Mouse (Mus musculus) right cerebral cortex, postnatal 4 days (tissue): ENCODE data around the gene Hoxd4.
A peak's percentile ranks its signal among the peaks of the same experiment; 100 is the strongest.

ENCODE experiments used
- DNase-seq: peaks from one replicate; pipeline ENCODE4 v3.0.0-alpha.2; 2022

The Hoxd4 gene

GRCm38 (mm10) chr2:74679596-74679971 lies 32.1 kb upstream of the Hoxd4 start:
- no peak for DNase-seq

DNA sequence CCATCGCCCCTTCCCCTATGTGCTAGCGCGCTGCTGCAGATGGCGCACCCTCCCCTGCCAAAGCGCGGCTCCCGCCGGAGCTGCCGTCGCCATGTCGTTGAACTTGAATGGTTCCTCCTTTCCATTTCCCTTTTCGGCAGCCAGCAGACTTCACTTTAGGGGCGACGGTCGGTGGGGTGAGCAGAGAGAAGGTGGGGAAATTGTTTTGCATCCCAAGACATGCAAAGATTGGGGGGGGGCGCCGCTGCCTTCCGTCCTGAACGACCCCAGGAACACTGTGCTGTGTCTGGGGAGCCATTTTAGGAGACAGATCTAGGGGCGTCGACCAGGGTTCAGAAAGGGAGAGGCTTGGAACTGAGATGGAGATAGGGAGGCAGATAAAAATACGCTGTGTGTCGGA lies 31.7 kb upstream of the Hoxd4 start:
- no peak for DNase-seq

DNA sequence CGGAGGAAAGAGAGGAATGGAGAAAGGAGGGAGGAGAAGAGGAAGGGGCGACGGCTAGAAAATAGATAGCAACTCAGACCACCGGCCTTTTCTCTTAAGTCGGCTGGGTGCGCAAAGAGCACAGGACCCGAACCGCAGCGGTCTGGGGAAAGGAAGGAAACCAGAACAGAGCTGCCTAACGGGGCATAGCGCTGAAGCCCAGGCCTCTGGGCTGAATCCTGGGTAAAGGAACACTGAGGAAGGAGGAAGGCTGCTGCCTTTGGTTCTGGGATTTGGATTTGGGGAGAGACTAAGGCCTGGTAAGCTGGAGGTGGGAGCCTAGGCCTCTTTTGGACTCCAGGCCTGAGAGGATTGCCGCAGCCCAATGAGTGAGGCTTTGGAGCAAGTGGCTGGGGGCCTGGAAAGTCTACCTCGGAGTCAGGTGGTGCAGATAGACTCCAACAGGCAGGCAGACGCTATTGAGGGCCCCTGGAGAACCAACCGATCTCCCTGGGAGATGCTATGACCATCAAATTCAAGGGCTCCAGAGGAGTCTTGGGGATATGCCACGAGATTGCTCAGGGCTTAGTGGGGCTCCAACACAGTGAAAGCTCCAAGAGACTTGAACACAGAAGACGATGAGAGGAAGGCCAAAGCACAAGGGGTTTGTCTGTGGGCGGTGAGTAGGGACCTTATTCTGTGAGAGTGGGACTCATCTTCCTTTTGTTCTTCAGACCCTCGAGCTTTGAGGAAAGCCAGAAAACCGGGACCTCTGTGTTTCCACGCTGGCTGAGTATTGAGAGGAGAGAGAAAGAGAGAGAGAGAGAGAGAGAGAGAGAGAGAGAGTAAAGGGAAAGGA lies 30.9 kb upstream of the Hoxd4 start:
- no peak for DNase-seq

GRCm38 (mm10) chr2:74681594-74682531 lies 29.9 kb upstream of the Hoxd4 start:
- no peak for DNase-seq

DNA sequence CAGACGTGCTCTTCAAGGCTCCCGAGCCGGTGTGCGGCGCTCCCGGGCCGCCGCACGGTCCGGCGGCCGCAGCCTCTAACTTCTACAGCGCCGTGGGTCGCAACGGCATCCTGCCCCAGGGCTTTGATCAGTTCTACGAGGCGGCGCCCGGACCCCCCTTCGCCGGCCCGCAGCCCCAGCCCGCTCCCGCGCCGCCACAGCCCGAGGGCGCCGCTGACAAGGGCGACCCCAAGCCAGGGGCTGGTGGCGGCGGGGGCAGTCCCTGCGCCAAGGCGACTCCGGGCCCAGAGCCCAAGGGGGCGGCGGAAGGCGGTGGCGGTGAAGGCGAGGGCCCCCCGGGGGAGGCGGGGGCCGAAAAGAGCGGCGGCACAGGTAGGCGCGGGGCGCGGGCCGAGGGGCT lies 28.9 kb upstream of the Hoxd4 start:
- DNase-seq: no peak

- no peak for DNase-seq
These were observed 28.2 kb upstream of the Hoxd4 start for GRCm38 (mm10) chr2:74683471-74683951.

GRCm38 (mm10) chr2:74684106-74684505 lies 27.6 kb upstream of the Hoxd4 start:
- no peak for DNase-seq

DNA sequence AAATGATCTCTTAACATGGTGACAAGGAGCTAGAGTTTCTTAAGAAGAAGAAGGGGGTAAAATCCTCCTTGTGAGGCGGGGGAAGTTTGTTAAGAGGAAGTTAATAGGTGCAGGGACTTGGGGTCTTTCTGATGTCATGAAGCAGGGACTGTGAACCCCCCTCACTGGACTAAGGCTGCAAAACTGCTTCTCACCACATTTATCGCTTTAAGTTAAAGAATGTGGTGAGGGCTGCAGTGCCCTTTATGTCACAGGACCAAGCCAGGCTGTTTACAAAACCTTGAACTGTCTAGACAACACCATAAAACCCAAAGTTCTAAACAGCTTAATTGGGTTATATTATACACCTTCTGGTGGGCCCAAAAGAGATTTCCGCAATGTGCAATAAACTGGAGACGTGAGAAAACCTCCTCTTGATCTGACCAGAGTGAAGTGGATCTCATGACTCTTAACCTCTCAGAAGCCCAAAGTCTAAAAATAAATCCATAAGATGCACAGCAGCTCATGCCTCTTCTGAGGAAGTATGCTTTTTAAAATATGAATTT lies 26.6 kb upstream of the Hoxd4 start:
- DNase-seq: no peak

GRCm38 (mm10) chr2:74686301-74686987 lies 25.3 kb upstream of the Hoxd4 start:
- peak; percentile 63 for DNase-seq

DNA sequence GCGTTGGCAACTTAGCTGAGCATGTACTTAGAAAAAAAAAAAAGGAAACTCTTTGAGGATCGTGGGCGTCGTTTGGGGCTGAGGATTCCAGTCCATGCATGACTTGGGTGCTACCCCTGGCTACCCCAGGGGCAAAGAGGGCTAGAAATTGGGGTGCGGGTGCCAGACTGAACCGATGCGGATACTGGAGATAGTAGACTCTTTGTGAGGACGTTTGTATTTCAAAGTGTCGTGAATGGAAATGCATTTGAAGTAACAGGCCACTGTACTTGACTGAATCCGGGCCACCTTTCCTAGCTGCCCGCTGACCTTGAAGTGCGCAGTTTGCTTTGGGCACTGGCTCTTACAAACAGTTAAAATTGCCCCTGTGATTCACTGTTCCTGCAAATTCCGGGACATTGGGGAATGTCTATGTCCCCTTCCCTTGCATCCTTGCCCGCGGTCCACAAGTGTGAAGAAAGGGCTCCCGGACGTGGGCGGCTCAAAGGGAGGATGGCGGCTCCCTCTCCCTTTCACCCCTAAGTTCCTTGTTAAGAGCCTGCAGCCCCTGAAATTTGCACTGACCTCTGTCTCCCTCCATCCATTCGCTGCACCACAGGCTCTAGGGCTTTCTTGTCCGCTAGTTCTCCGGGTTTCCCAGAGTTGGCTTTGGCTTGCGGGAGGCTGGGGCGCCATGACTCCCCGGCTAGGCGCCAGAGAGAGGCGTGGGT lies 24.6 kb upstream of the Hoxd4 start:
- DNase-seq: no peak

DNA sequence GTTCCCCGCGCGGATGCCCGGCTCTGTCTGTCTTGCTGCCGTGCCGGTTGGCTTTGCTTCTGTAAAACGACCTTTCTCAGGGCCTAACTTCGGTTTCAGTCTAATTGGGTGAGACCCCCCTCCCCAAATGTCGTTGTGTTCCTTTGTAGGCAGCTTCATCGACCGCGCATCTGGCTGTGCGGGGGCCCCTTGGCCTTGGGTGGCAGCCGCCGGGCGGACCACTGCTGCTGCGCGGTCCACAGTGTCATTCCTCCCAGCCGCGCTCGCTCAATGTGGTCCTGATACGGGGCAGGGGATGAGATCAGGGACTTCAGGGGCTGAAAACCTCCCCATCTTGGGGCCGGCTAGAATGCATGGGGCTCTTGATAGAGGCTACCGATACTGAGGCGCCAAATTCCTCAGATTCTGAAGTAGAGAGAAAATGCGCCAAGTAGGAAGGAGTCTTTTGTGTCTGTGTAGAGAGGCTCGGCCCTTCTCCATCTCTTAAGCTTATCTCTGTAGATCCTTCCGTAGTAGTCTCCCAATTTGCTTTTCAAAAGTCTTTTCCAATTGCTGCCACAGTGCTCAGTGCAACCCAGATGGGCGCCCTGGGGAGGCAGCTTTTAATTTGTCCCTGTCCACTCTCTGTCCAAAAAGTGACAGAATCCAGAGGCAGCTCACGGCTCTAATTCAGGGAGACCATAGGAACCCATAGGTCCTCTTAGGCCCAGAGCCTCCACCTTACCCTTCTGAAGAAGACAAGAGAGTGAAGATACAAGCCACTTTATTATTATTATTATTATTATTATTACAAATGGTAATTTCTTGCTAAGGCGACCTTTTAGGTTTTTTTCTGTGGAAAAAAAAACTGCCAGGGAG lies 23.8 kb upstream of the Hoxd4 start:
- no peak for DNase-seq

DNA sequence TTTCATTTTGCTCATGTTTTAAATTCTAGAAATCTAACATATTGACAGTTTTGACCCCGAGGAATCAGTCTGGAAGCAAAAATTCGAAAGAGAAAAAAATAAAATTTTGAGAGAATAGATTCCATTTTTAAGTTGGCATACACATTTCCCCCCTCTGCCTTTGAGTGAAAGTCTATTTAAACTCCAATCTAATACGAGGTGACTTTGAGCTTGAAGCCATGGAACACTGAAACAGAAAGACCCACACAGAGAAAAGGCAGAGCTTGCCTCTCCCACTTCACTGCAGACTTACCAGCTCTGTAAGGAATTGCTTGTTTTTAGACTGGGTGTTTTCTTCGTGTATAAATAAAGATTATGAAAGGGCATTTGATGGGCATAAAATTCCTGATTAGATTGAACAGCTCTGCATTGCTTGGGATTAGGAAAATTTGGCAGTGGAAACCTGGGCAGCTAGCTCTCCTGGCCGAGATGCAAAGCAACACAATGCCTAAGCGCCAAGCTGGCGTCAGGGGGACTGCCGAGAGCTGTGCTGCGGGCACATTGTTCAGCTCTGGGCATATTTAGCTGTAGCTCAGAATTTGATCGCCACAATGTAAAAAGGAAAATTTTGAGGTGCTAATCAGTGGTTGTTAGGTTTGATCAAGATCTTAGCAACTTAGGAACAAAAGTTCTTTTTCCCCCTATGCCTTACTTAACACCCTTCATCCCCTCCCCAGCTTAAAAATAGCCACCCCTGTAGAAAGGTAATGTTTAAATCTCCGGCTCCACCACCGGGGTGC lies 22.7 kb upstream of the Hoxd4 start:
- DNase-seq: no peak

GRCm38 (mm10) chr2:74689574-74690337 lies 22.0 kb upstream of the Hoxd4 start:
- no peak for DNase-seq

GRCm38 (mm10) chr2:74690338-74690716 lies 21.4 kb upstream of the Hoxd4 start:
- no peak for DNase-seq

- no peak for DNase-seq
These were observed 20.4 kb upstream of the Hoxd4 start, which contains the start of gene Hoxd10 for GRCm38 (mm10) chr2:74691022-74691951. Hoxd10 (plus strand) TSS chr2:74691924.

GRCm38 (mm10) chr2:74691995-74692807 lies 19.5 kb upstream of the Hoxd4 start:
- DNase-seq: no peak

DNA sequence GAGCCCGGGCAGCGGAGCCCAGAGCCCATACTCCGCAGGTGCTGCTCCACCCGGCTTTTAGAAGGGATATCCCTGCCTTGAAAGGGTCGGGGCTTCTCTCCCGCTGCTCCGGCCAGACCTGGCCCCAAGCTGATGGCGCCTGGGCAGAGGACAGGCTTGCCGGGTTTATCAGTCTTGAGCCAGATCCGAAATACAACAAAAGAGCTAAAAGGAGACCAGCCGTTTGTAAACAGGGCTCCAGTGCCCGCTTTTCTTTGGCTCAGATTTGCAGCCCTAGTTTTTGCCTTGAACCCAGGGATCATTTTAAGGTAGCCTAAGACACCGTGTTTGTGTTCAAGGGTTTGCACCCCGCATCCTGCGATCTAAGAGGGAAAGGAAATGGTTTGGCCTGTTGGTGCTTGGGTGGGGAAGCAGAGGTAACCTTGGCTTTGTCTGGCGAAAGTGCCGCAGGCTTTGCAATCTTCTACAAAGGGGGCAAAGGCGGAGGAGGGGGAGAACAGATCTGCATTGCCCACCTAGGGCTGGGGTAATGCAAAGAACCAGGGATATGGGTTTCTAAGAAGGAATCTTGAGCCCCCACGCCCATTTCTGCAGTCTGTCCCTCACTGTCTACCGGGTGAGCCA lies 18.8 kb upstream of the Hoxd4 start:
- no peak for DNase-seq
